ENCODE assay signal across 17 mouse cellular contexts in genomic region chr7:82822528-82822927, GRCm38 (mm10). TPM values are rescaled to one million over a fixed set of nuclear protein-coding genes. Genes with fewer than 3 reads are reported as not detected.
DNase-seq lines count a peak whose midpoint lies in the region; ATAC-seq and TF ChIP-seq lines count a peak whose summit lies in the region.
"Had no signal": no experiment of that assay in that cellular context is flagged by ENCODE, and none has a peak within 500 bp of the region (broad histone marks: within the 10 kb centered on the region; RNA-seq: fewer than 3 reads in every experiment).

No protein-coding gene starts in this region.

- H3K9ac ChIP-seq in limb, embryonic 14.5 days (ENCODE audit: low read depth, low read length, severe bottlenecking), result no peak overlapping the region
- H3K9ac ChIP-seq: embryonic facial prominence, embryonic 13.5 days; forebrain, embryonic 13.5 days; liver, embryonic 14.5 days had no signal

- H3K9me3 ChIP-seq in limb, embryonic 14.5 days (ENCODE audit: control insufficient read depth, low read length), result no peaks in the 10 kb centered on the region
- no peaks in the 10 kb centered on the region for H3K9me3 ChIP-seq in limb, embryonic 10.5 days (replicated peaks)
- H3K9me3 ChIP-seq: embryonic facial prominence, embryonic 13.5 days; forebrain, embryonic 13.5 days had no signal

- WGBS in limb, embryonic 14.5 days, result 36% methylated on average over 1 of the region's 1 CpGs
- 68% methylated on average over 1 of the region's 1 CpGs for WGBS in limb, embryonic 10.5 days

- H3K4me3 ChIP-seq in limb, embryonic 14.5 days (replicated peaks; ENCODE audit: low read length), result no peak overlapping the region
- H3K4me3 ChIP-seq in limb, embryonic 10.5 days, result no peak overlapping the region
- H3K4me3 ChIP-seq: embryonic facial prominence, embryonic 13.5 days; forebrain, embryonic 13.5 days had no signal

- no peaks in the 10 kb centered on the region for H3K4me1 ChIP-seq in limb, embryonic 14.5 days (ENCODE audit: control insufficient read depth, insufficient read depth, low read length)
- no peaks in the 10 kb centered on the region for H3K4me1 ChIP-seq in limb, embryonic 10.5 days
- H3K4me1 ChIP-seq: embryonic facial prominence, embryonic 13.5 days; forebrain, embryonic 13.5 days had no signal

- TF ChIP-seq POLR2A in limb, embryonic 14.5 days (IDR thresholded peaks at IDR 0.05; ENCODE audit: borderline replicate concordance, extremely low read depth, insufficient read depth, insufficient read length), result no peak

- no peaks in the 10 kb centered on the region for H3K36me3 ChIP-seq in limb, embryonic 14.5 days (ENCODE audit: control insufficient read depth, insufficient read depth, low read length)
- no peaks in the 10 kb centered on the region for H3K36me3 ChIP-seq in limb, embryonic 10.5 days
- H3K36me3 ChIP-seq: embryonic facial prominence, embryonic 13.5 days had no signal

- no peaks in the 10 kb centered on the region for H3K27me3 ChIP-seq in limb, embryonic 14.5 days (ENCODE audit: control insufficient read depth, insufficient read depth, low read length)
- H3K27me3 ChIP-seq in limb, embryonic 10.5 days (ENCODE audit: low read depth, poor library complexity, severe bottlenecking), result no peaks in the 10 kb centered on the region
- H3K27me3 ChIP-seq: embryonic facial prominence, embryonic 13.5 days; forebrain, embryonic 13.5 days had no signal

- ATAC-seq in limb, embryonic 14.5 days (ENCODE audit: low FRiP score, low read depth), result peak; percentile 34; the same call in 1 of the 2 replicates
- ATAC-seq: forebrain, embryonic 13.5 days had no signal

- H3K27ac ChIP-seq in limb, embryonic 14.5 days (replicated peaks; ENCODE audit: low read depth, low read length), result no peak overlapping the region
- no peak overlapping the region for H3K27ac ChIP-seq in limb, embryonic 10.5 days
- H3K27ac ChIP-seq: embryonic facial prominence, embryonic 13.5 days; forebrain, embryonic 13.5 days; liver, embryonic 14.5 days had no signal

- peak; percentile 82 for DNase-seq in heart, adult 11 months
- DNase-seq in heart, adult 9 months (ENCODE audit: low spot score in 2 of 2), result no peak
- peak; percentile 33 for DNase-seq in limb, embryonic 14.5 days (ENCODE audit: low spot score)
- no peak for DNase-seq in limb, embryonic 10.5 days (ENCODE audit: low spot score)
- DNase-seq in ES-CJ7 (ENCODE audit: low read depth, low spot score), result peak; percentile 24
- peak; percentile 23 to 51 for DNase-seq in lung, postnatal 4 days
- DNase-seq in retina, embryonic 14.5 days (ENCODE audit: low spot score), result no peak
- DNase-seq in kidney, postnatal 4 days, result no peak
- DNase-seq: adrenal gland, postnatal 36 days; B cell, adult 2 months; cerebellum, postnatal 25 days; kidney, postnatal 25 days; right cerebral cortex, postnatal 25 days had no signal

- no peak overlapping the region for H3K4me2 ChIP-seq in limb, embryonic 14.5 days (replicated peaks; ENCODE audit: low read depth, low read length, severe bottlenecking)
- H3K4me2 ChIP-seq: embryonic facial prominence, embryonic 13.5 days; forebrain, embryonic 13.5 days; midbrain, embryonic 11.5 days had no signal

RNA-seq across cellular contexts. Expression of gene Mex3b, which starts 44.6 kb away (rescaled TPM):
- 83.8 and 129 TPM in 2 replicates for polyA plus RNA-seq in limb, embryonic 14.5 days (2012; rRNA removed)
- polyA plus RNA-seq in limb, embryonic 14.5 days (2014; fragmentation: Nextera tagmentation; extraction: Ambion mirVana), result 29.8 and 34.3 TPM in 2 replicates
- polyA plus RNA-seq in limb, embryonic 10.5 days (2016; fragmentation: Nextera tagmentation; extraction: Ambion mirVana), result 26.3 and 38.5 TPM in 2 replicates

Comparison
In these comparisons a context has a peak if more than half of its experiments do, and no peak if none do; other contexts are left out.
1. DNase-seq: peak in heart, adult 11 months (single experiment), limb, embryonic 14.5 days (single experiment), ES-CJ7 (single experiment) and lung, postnatal 4 days (2 of 2); none in heart, adult 9 months (0 of 2), limb, embryonic 10.5 days (single experiment), retina, embryonic 14.5 days (single experiment) and kidney, postnatal 4 days (0 of 2).